ENCODE assay signal across 26 mouse cellular contexts in genomic region chr13:43267216-43267615, GRCm38 (mm10).
"Had no signal": no experiment of that assay in that cellular context is flagged by ENCODE, and none has a peak within 500 bp of the region (broad histone marks: within the 10 kb centered on the region; RNA-seq: fewer than 3 reads in every experiment).

No protein-coding gene starts in this region.

- H3K4me2 ChIP-seq: heart, embryonic 11.5 days; heart, embryonic 13.5 days; heart, embryonic 15.5 days; hindbrain, embryonic 12.5 days; hindbrain, embryonic 14.5 days; kidney, embryonic 15.5 days; limb, embryonic 13.5 days; limb, embryonic 15.5 days had no signal

- H3K4me1 ChIP-seq: limb, embryonic 13.5 days had no signal

- DNase-seq: forebrain, postnatal 0 days; gastrocnemius, postnatal 14 days; gastrocnemius, postnatal 36 days; heart, adult 11 months; heart, adult 2 months; heart, postnatal 4 days; kidney, adult 11 months; kidney, adult 2 months; kidney, adult 9 months; kidney, postnatal 14 days; kidney, postnatal 36 days; layer of hippocampus, adult 9-11 months; layer of hippocampus, postnatal 36 days; left cerebral cortex, postnatal 4 days had no signal

- H3K9me3 ChIP-seq: heart, embryonic 13.5 days; heart, embryonic 15.5 days; hindbrain, embryonic 10.5 days; hindbrain, embryonic 12.5 days; kidney, embryonic 15.5 days; limb, embryonic 13.5 days; limb, embryonic 15.5 days had no signal

- H3K27me3 ChIP-seq: heart, embryonic 13.5 days; heart, embryonic 15.5 days; hindbrain, embryonic 12.5 days; limb, embryonic 13.5 days; limb, embryonic 15.5 days had no signal

- ATAC-seq: forebrain, postnatal 0 days; hindbrain, embryonic 16.5 days; intestine, embryonic 16.5 days had no signal

- H3K4me3 ChIP-seq: heart, adult 2 months; heart, embryonic 13.5 days; heart, embryonic 15.5 days; hindbrain, embryonic 10.5 days; hindbrain, embryonic 12.5 days; kidney, embryonic 15.5 days; limb, embryonic 13.5 days; limb, embryonic 15.5 days had no signal

- H3K9ac ChIP-seq: forebrain, postnatal 0 days; heart, embryonic 13.5 days; heart, embryonic 15.5 days; hindbrain, embryonic 12.5 days; hindbrain, embryonic 14.5 days; kidney, embryonic 15.5 days; limb, embryonic 13.5 days; limb, embryonic 15.5 days had no signal

- H3K36me3 ChIP-seq: heart, embryonic 13.5 days; heart, embryonic 15.5 days; hindbrain, embryonic 10.5 days; hindbrain, embryonic 12.5 days; kidney, embryonic 15.5 days; limb, embryonic 13.5 days; limb, embryonic 15.5 days had no signal

- H3K27ac ChIP-seq: heart, embryonic 13.5 days; heart, embryonic 15.5 days; hindbrain, embryonic 10.5 days; hindbrain, embryonic 12.5 days; hindbrain, embryonic 14.5 days; kidney, embryonic 15.5 days; kidney, postnatal 0 days; limb, embryonic 13.5 days; limb, embryonic 15.5 days had no signal
